Mouse (Mus musculus): ENCODE measurements around the gene Sstr3. TPM values are rescaled to one million over a fixed set of nuclear protein-coding genes. Genes with fewer than 3 reads are reported as not detected.

Gene Sstr3
- polyA plus RNA-seq, 1 experiment from 2014 or later: 0.08 TPM

- Histone ChIP-seq H3K9ac (no peak overlapping the region), H3K27ac (ENCODE audit: low read depth) (no peak overlapping the region), H3K4me1 (ENCODE audit: insufficient read depth) (no peaks in the 10 kb centered on the region), H3K4me2 (no peak overlapping the region), H3K27me3 (ENCODE audit: insufficient read depth, low read length) (no peaks in the 10 kb centered on the region), H3K36me3 (ENCODE audit: insufficient read depth) (no peaks in the 10 kb centered on the region), H3K9me3 (ENCODE audit: low read depth, low read length) (no peaks in the 10 kb centered on the region), H3K4me3 (ENCODE audit: low read depth, low read length) (no peak overlapping the region)
- ATAC-seq (ENCODE audit: insufficient read depth) (no peak), DNase-seq (no peak)
- no peak for TF ChIP-seq CTCF (IDR thresholded peaks at IDR 0.05; ENCODE audit: low read depth)
- 73% methylated on average over 1 of the region's 1 CpGs for WGBS
Observed at GRCm38 (mm10) chr15:78504013-78504412, 40.5 kb downstream of the Sstr3 start.

DNA sequence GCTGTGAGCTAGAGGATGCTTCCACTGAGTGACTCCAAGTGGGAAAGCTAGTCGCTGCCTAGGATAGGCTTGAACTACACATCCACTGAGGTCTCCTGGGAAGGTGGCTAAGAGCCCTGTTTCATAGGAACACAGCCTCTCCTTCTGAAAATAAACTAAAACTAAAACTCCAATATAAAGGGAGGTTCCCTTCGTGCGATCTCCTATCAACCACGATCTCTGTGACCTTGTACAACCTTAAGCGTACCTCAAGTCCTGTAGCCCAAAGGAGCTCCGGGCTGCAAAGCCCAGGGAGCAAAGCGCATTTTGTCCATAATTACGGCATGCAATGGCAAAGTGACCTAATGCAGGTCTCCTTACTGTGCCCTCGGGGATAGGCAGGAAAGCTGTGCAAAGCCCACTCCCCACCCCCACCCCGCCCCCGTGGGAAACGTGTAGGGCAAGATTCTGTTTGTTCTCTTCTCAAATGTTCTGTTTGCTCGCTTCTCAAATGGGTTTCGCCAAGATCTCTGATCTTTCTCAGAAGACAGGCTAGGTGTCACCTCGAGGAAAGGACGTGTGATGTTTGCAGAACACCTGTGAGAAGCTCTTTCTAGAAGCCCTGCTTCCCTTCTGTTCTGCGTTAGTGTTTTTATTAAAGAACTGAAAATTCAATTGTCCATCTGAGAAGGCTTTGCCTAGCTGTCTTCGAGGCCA is 41.9 kb downstream of the Sstr3 start:
- ATAC-seq (ENCODE audit: insufficient read depth): no peak
- Histone ChIP-seq H3K9ac (no peak overlapping the region), H3K27ac (ENCODE audit: low read depth) (no peak overlapping the region), H3K9me3 (ENCODE audit: low read depth, low read length) (no peaks in the 10 kb centered on the region), H3K36me3 (ENCODE audit: insufficient read depth) (no peaks in the 10 kb centered on the region), H3K27me3 (ENCODE audit: insufficient read depth, low read length) (no peaks in the 10 kb centered on the region), H3K4me1 (ENCODE audit: insufficient read depth) (no peaks in the 10 kb centered on the region), H3K4me2 (no peak overlapping the region), H3K4me3 (ENCODE audit: low read depth, low read length) (no peak overlapping the region)
- TF ChIP-seq CTCF (IDR thresholded peaks at IDR 0.05; ENCODE audit: low read depth): no peak
- no peak for DNase-seq
- 59% methylated on average over 18 of the region's 18 CpGs for WGBS

DNA sequence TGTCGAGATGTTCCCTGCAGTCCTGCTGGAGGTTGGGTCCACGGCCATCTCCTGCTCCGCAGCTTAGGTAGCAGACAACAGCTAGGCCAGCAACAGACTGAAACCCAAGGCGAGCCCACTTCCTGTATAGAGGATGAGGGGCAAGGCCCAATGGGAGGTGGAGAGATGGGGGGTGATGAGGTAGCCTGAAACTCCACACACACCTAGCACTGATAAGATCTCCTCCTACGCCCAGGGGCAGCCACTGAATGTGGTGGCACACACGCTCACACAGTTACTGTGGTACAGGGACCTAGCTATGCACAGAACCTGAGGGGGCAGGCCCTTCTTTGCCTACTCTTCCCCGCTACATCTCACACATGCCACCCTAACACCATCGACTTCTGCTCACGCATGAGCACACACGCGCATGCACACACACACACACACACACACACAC is 49.5 kb downstream of the Sstr3 start, which contains the start of gene Il2rb:
Gene Il2rb (minus strand): TSS at position 304 of the 439 bp plus-strand sequence.
- 86% methylated on average over 11 of the region's 11 CpGs for WGBS
- no peak for DNase-seq

GRCm38 (mm10) chr15:78493401-78494010 is 51.0 kb downstream of the Sstr3 start:
- WGBS: 68% methylated on average over 10 of the region's 10 CpGs
- DNase-seq: no peak
- H3K36me3 ChIP-seq (ENCODE audit: insufficient read depth): no peaks in the 10 kb centered on the region
- no peak for ATAC-seq (ENCODE audit: insufficient read depth)
- no peak overlapping the region for H3K4me2 ChIP-seq
- H3K27ac ChIP-seq (ENCODE audit: low read depth): no peak overlapping the region
- H3K4me3 ChIP-seq (ENCODE audit: low read depth, low read length): no peak overlapping the region
- H3K4me1 ChIP-seq (ENCODE audit: insufficient read depth): no peaks in the 10 kb centered on the region
- H3K9me3 ChIP-seq (ENCODE audit: low read depth, low read length): no peaks in the 10 kb centered on the region
- no peaks in the 10 kb centered on the region for H3K27me3 ChIP-seq (ENCODE audit: insufficient read depth, low read length)
- no peak for TF ChIP-seq CTCF (IDR thresholded peaks at IDR 0.05; ENCODE audit: low read depth)
- no peak overlapping the region for H3K9ac ChIP-seq

More for the DNA sequence above, 49.5 kb downstream of the Sstr3 start, which contains the start of gene Il2rb:
- no peak for TF ChIP-seq CTCF (IDR thresholded peaks at IDR 0.05; ENCODE audit: low read depth)
- ATAC-seq (ENCODE audit: insufficient read depth): no peak
- Histone ChIP-seq H3K4me1 (ENCODE audit: insufficient read depth) (no peaks in the 10 kb centered on the region), H3K9me3 (ENCODE audit: low read depth, low read length) (no peaks in the 10 kb centered on the region), H3K36me3 (ENCODE audit: insufficient read depth) (no peaks in the 10 kb centered on the region), H3K4me3 (ENCODE audit: low read depth, low read length) (no peak within 1 kb of the TSS), H3K4me2 (no peak within 1 kb of the TSS), H3K27me3 (ENCODE audit: insufficient read depth, low read length) (no peaks in the 10 kb centered on the region), H3K27ac (ENCODE audit: low read depth) (no peak within 1 kb of the TSS), H3K9ac (no peak within 1 kb of the TSS)

GRCm38 (mm10) chr15:78491301-78491700 is 53.2 kb downstream of the Sstr3 start:
- H3K4me2 ChIP-seq: no peak overlapping the region
- no peak overlapping the region for H3K4me3 ChIP-seq (ENCODE audit: low read depth, low read length)
- H3K36me3 ChIP-seq (ENCODE audit: insufficient read depth): no peaks in the 10 kb centered on the region
- 78% methylated on average over 3 of the region's 3 CpGs for WGBS
- DNase-seq (no peak), ATAC-seq (ENCODE audit: insufficient read depth) (no peak)
- H3K9ac ChIP-seq: no peak overlapping the region
- no peak for TF ChIP-seq CTCF (IDR thresholded peaks at IDR 0.05; ENCODE audit: low read depth)
- no peaks in the 10 kb centered on the region for H3K4me1 ChIP-seq (ENCODE audit: insufficient read depth)
- H3K27ac ChIP-seq (ENCODE audit: low read depth): no peak overlapping the region
- no peaks in the 10 kb centered on the region for H3K27me3 ChIP-seq (ENCODE audit: insufficient read depth, low read length)
- no peaks in the 10 kb centered on the region for H3K9me3 ChIP-seq (ENCODE audit: low read depth, low read length)

GRCm38 (mm10) chr15:78489906-78490305 is 54.6 kb downstream of the Sstr3 start:
- no peak for DNase-seq
- TF ChIP-seq CTCF (IDR thresholded peaks at IDR 0.05; ENCODE audit: low read depth): no peak
- Histone ChIP-seq H3K36me3 (ENCODE audit: insufficient read depth) (no peaks in the 10 kb centered on the region), H3K4me2 (no peak overlapping the region), H3K9ac (no peak overlapping the region), H3K9me3 (ENCODE audit: low read depth, low read length) (no peaks in the 10 kb centered on the region), H3K27ac (ENCODE audit: low read depth) (no peak overlapping the region), H3K27me3 (ENCODE audit: insufficient read depth, low read length) (no peaks in the 10 kb centered on the region), H3K4me1 (ENCODE audit: insufficient read depth) (no peaks in the 10 kb centered on the region), H3K4me3 (ENCODE audit: low read depth, low read length) (no peak overlapping the region)
- no peak for ATAC-seq (ENCODE audit: insufficient read depth)
- 51% methylated on average over 8 of the region's 8 CpGs for WGBS

DNA sequence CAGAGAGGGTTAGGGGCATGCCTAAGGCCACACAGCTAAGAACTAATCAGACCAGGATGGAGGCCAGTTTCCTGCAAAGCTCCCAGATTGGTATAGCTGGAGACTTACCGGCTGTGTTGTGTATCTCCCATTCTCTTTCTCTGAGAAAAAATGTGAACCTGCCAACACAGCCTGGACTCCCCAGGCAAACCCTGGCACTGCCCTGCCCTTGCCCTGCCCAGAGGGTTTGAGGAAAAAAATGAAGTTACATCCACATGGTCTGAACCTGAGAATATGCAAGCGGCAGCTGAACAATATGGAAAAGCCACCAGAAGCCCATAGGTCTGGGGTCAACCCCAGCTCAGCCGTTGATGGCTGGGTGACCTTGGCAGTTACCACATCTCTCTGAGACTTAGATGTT is 55.2 kb downstream of the Sstr3 start:
- 75% methylated on average over 3 of the region's 3 CpGs for WGBS
- H3K27ac ChIP-seq (ENCODE audit: low read depth): no peak overlapping the region
- H3K4me2 ChIP-seq: no peak overlapping the region
- no peak overlapping the region for H3K4me3 ChIP-seq (ENCODE audit: low read depth, low read length)
- DNase-seq (no peak), ATAC-seq (ENCODE audit: insufficient read depth) (no peak)
- H3K4me1 ChIP-seq (ENCODE audit: insufficient read depth): no peaks in the 10 kb centered on the region
- no peak overlapping the region for H3K9ac ChIP-seq
- H3K9me3 ChIP-seq (ENCODE audit: low read depth, low read length): no peaks in the 10 kb centered on the region
- no peak for TF ChIP-seq CTCF (IDR thresholded peaks at IDR 0.05; ENCODE audit: low read depth)
- H3K27me3 ChIP-seq (ENCODE audit: insufficient read depth, low read length): no peaks in the 10 kb centered on the region
- H3K36me3 ChIP-seq (ENCODE audit: insufficient read depth): no peaks in the 10 kb centered on the region
